In genomic region chr9:43851154-43851553, GRCm38 (mm10) we compare ENCODE assay signal across 23 mouse cellular contexts.
"Had no signal": no experiment of that assay in that cellular context is flagged by ENCODE, and none has a peak within 500 bp of the region (broad histone marks: within the 10 kb centered on the region; RNA-seq: fewer than 3 reads in every experiment).

No protein-coding gene starts in this region.

- H3K36me3 ChIP-seq: heart, embryonic 12.5 days; hindbrain, embryonic 13.5 days; kidney, embryonic 15.5 days; limb, embryonic 10.5 days; limb, embryonic 12.5 days; liver, embryonic 13.5 days; liver, embryonic 15.5 days had no signal

- H3K4me1 ChIP-seq: kidney, embryonic 15.5 days; liver, embryonic 13.5 days; liver, embryonic 15.5 days had no signal

- H3K27me3 ChIP-seq: liver, embryonic 15.5 days had no signal

- H3K9ac ChIP-seq: heart, embryonic 12.5 days; hindbrain, embryonic 13.5 days; kidney, embryonic 15.5 days; limb, embryonic 12.5 days; liver, embryonic 13.5 days; liver, embryonic 15.5 days; liver, postnatal 0 days had no signal

- DNase-seq: gastrocnemius, postnatal 10 days; gastrocnemius, postnatal 36 days; heart, adult 11 months; heart, adult 2 months; heart, postnatal 14 days; heart, postnatal 36 days; kidney, adult 11 months; kidney, adult 2 months; kidney, adult 9 months; kidney, postnatal 14 days; kidney, postnatal 36 days; layer of hippocampus, adult 9-11 months; liver; liver, embryonic 13.5 days; liver, postnatal 0 days had no signal

- H3K4me3 ChIP-seq: heart, adult 2 months; heart, embryonic 12.5 days; hindbrain, embryonic 13.5 days; kidney, embryonic 15.5 days; left cerebral cortex, adult 2 months; limb, embryonic 10.5 days; limb, embryonic 12.5 days; liver, embryonic 13.5 days; liver, embryonic 15.5 days had no signal

- H3K27ac ChIP-seq: heart, adult 2 months; hindbrain, embryonic 13.5 days; kidney, embryonic 15.5 days; kidney, postnatal 0 days; left cerebral cortex, adult 2 months; limb, embryonic 10.5 days; limb, embryonic 12.5 days; liver, embryonic 13.5 days; liver, embryonic 15.5 days had no signal

- H3K9me3 ChIP-seq: heart, embryonic 12.5 days; hindbrain, embryonic 13.5 days; kidney, embryonic 15.5 days; limb, embryonic 10.5 days; limb, embryonic 12.5 days; liver, embryonic 13.5 days; liver, embryonic 15.5 days had no signal
